Mouse (Mus musculus): Measurements from ENCODE around the gene Tnfrsf26. TPM values are rescaled to one million over a fixed set of nuclear protein-coding genes. Genes with fewer than 3 reads are reported as not detected.
A peak's percentile ranks its signal among the peaks of the same experiment; 100 is the strongest.

Gene Tnfrsf26
- polyA plus RNA-seq, 1 experiment from 2014 or later = 0.46 TPM

GRCm38 (mm10) chr7:143626178-143626577 lies 2.3 kb downstream of the Tnfrsf26 start:
- Histone ChIP-seq H3K4me2 (no peak overlapping the region), H3K9ac (no peak overlapping the region), H3K27ac (no peak overlapping the region), H3K4me1 (no peaks in the 10 kb centered on the region), H3K4me3 (no peak overlapping the region), H3K36me3 (no peaks in the 10 kb centered on the region), H3K9me3 (no peaks in the 10 kb centered on the region), H3K27me3 (no peaks in the 10 kb centered on the region)
- no peak for ATAC-seq (ENCODE audit: insufficient number of reproducible peaks, insufficient read depth, low FRiP score, low TSS enrichment, low read depth)
- WGBS = 63% methylated on average over 2 of the region's 2 CpGs

- Histone ChIP-seq H3K4me2 (no peak overlapping the region), H3K27me3 (no peaks in the 10 kb centered on the region), H3K9me3 (no peaks in the 10 kb centered on the region), H3K4me3 (no peak overlapping the region), H3K27ac (no peak overlapping the region), H3K4me1 (no peaks in the 10 kb centered on the region), H3K36me3 (no peaks in the 10 kb centered on the region), H3K9ac (no peak overlapping the region)
- WGBS = 64% methylated on average over 5 of the region's 5 CpGs
- ATAC-seq (ENCODE audit: insufficient number of reproducible peaks, insufficient read depth, low FRiP score, low TSS enrichment, low read depth) = no peak
These were observed 3.4 kb downstream of the Tnfrsf26 start for GRCm38 (mm10) chr7:143625151-143625550.

GRCm38 (mm10) chr7:143624561-143624960 lies 4.0 kb downstream of the Tnfrsf26 start:
- Histone ChIP-seq H3K36me3 (no peaks in the 10 kb centered on the region), H3K4me2 (no peak overlapping the region), H3K27me3 (no peaks in the 10 kb centered on the region), H3K4me1 (no peaks in the 10 kb centered on the region), H3K9ac (no peak overlapping the region), H3K9me3 (no peaks in the 10 kb centered on the region), H3K4me3 (no peak overlapping the region), H3K27ac (no peak overlapping the region)
- ATAC-seq (ENCODE audit: insufficient number of reproducible peaks, insufficient read depth, low FRiP score, low TSS enrichment, low read depth) = no peak
- 86% methylated on average over 3 of the region's 3 CpGs for WGBS

GRCm38 (mm10) chr7:143620951-143621350 lies 7.6 kb downstream of the Tnfrsf26 start:
- WGBS = 57% methylated on average over 1 of the region's 1 CpGs
- Histone ChIP-seq H3K9ac (no peak overlapping the region), H3K27me3 (no peaks in the 10 kb centered on the region), H3K9me3 (no peaks in the 10 kb centered on the region), H3K4me3 (no peak overlapping the region), H3K27ac (no peak overlapping the region), H3K36me3 (no peaks in the 10 kb centered on the region), H3K4me1 (no peaks in the 10 kb centered on the region), H3K4me2 (no peak overlapping the region)
- no peak for ATAC-seq (ENCODE audit: insufficient number of reproducible peaks, insufficient read depth, low FRiP score, low TSS enrichment, low read depth)

GRCm38 (mm10) chr7:143614404-143615135 lies 14.0 kb downstream of the Tnfrsf26 start:
- H3K9ac ChIP-seq = no peak overlapping the region
- no peak overlapping the region for H3K4me3 ChIP-seq
- no peak for ATAC-seq (ENCODE audit: insufficient number of reproducible peaks, insufficient read depth, low FRiP score, low TSS enrichment, low read depth)
- H3K4me2 ChIP-seq = no peak overlapping the region
- no peaks in the 10 kb centered on the region for H3K9me3 ChIP-seq
- no peaks in the 10 kb centered on the region for H3K4me1 ChIP-seq
- H3K36me3 ChIP-seq = no peaks in the 10 kb centered on the region
- no peak overlapping the region for H3K27ac ChIP-seq
- no peaks in the 10 kb centered on the region for H3K27me3 ChIP-seq
- WGBS = 58% methylated on average over 9 of the region's 9 CpGs

- Histone ChIP-seq H3K27me3 (no peaks in the 10 kb centered on the region), H3K4me3 (no peak overlapping the region), H3K4me1 (no peaks in the 10 kb centered on the region), H3K9me3 (no peaks in the 10 kb centered on the region), H3K9ac (no peak overlapping the region), H3K27ac (no peak overlapping the region), H3K36me3 (no peaks in the 10 kb centered on the region), H3K4me2 (no peak overlapping the region)
- WGBS = 58% methylated on average over 3 of the region's 3 CpGs
- no peak for ATAC-seq (ENCODE audit: insufficient number of reproducible peaks, insufficient read depth, low FRiP score, low TSS enrichment, low read depth)
These were observed 16.3 kb downstream of the Tnfrsf26 start for GRCm38 (mm10) chr7:143612215-143612614.

- Histone ChIP-seq H3K4me2 (no peak overlapping the region), H3K9ac (no peak overlapping the region), H3K27ac (no peak overlapping the region), H3K9me3 (no peaks in the 10 kb centered on the region), H3K36me3 (no peaks in the 10 kb centered on the region), H3K4me3 (no peak overlapping the region), H3K4me1 (no peaks in the 10 kb centered on the region), H3K27me3 (no peaks in the 10 kb centered on the region)
- WGBS = 85% methylated on average over 3 of the region's 3 CpGs
- ATAC-seq (ENCODE audit: insufficient number of reproducible peaks, insufficient read depth, low FRiP score, low TSS enrichment, low read depth) = no peak
These were observed 23.2 kb downstream of the Tnfrsf26 start for GRCm38 (mm10) chr7:143605321-143605720.

- H3K27ac ChIP-seq = no peak overlapping the region
- 73% methylated on average over 2 of the region's 2 CpGs for WGBS
- no peaks in the 10 kb centered on the region for H3K9me3 ChIP-seq
- H3K4me1 ChIP-seq = no peaks in the 10 kb centered on the region
- H3K4me2 ChIP-seq = no peak overlapping the region
- no peak overlapping the region for H3K9ac ChIP-seq
- no peaks in the 10 kb centered on the region for H3K27me3 ChIP-seq
- no peak for ATAC-seq (ENCODE audit: insufficient number of reproducible peaks, insufficient read depth, low FRiP score, low TSS enrichment, low read depth)
- H3K36me3 ChIP-seq = no peaks in the 10 kb centered on the region
- no peak overlapping the region for H3K4me3 ChIP-seq
These were observed 23.6 kb downstream of the Tnfrsf26 start for GRCm38 (mm10) chr7:143604889-143605288.

GRCm38 (mm10) chr7:143601705-143602104 lies 26.8 kb downstream of the Tnfrsf26 start:
- no peaks in the 10 kb centered on the region for H3K9me3 ChIP-seq
- 57% methylated on average over 2 of the region's 2 CpGs for WGBS

GRCm38 (mm10) chr7:143600231-143600740 lies 28.2 kb downstream of the Tnfrsf26 start:
- Histone ChIP-seq H3K9ac (peak overlapping the region; percentile 94), H3K27ac (no peak overlapping the region), H3K4me1 (peaks cover 11% of the 10 kb centered on the region), H3K4me3 (peak overlapping the region; percentile 95), H3K27me3 (no peaks in the 10 kb centered on the region), H3K4me2 (peak overlapping the region; percentile 97), H3K36me3 (0 out of 2 replicates have a peak, but pooled peaks cover 7% of the 10 kb centered on the region), H3K9me3 (no peaks in the 10 kb centered on the region)
- 5% methylated on average over 15 of the region's 15 CpGs for WGBS
- no peak for ATAC-seq (ENCODE audit: insufficient number of reproducible peaks, insufficient read depth, low FRiP score, low TSS enrichment, low read depth)

More at GRCm38 (mm10) chr7:143601705-143602104, 26.8 kb downstream of the Tnfrsf26 start:
- H3K9ac ChIP-seq = no peak overlapping the region
- no peaks in the 10 kb centered on the region for H3K27me3 ChIP-seq
- no peak overlapping the region for H3K4me3 ChIP-seq
- H3K36me3 ChIP-seq = 0 out of 2 replicates have a peak, but pooled peaks cover under 1% of the 10 kb centered on the region
- H3K27ac ChIP-seq = no peak overlapping the region
- no peak for ATAC-seq (ENCODE audit: insufficient number of reproducible peaks, insufficient read depth, low FRiP score, low TSS enrichment, low read depth)
- H3K4me1 ChIP-seq = peaks cover 9% of the 10 kb centered on the region
- H3K4me2 ChIP-seq = no peak overlapping the region

- WGBS = 2% methylated on average over 35 of the region's 35 CpGs
- peaks cover 18% of the 10 kb centered on the region for H3K4me1 ChIP-seq
- no peaks in the 10 kb centered on the region for H3K9me3 ChIP-seq
- no peaks in the 10 kb centered on the region for H3K27me3 ChIP-seq
- peak; percentile 97 for ATAC-seq (ENCODE audit: insufficient number of reproducible peaks, insufficient read depth, low FRiP score, low TSS enrichment, low read depth)
- peak within 1 kb of the TSS; percentile 55; the same call in 1 of the 2 replicates for H3K27ac ChIP-seq
- H3K4me2 ChIP-seq = peak within 1 kb of the TSS; percentile 97
- 0 out of 2 replicates have a peak, but pooled peaks cover 12% of the 10 kb centered on the region for H3K36me3 ChIP-seq
- peak within 1 kb of the TSS; percentile 94 for H3K9ac ChIP-seq
- peak within 1 kb of the TSS; percentile 95 for H3K4me3 ChIP-seq
These were observed 28.9 kb downstream of the Tnfrsf26 start, which contains the start of gene Cars for GRCm38 (mm10) chr7:143599428-143600230. TSS of gene Cars (minus strand) at chr7:143600090.
